ENCODE assay signal across 8 mouse cellular contexts in the genomic region with DNA sequence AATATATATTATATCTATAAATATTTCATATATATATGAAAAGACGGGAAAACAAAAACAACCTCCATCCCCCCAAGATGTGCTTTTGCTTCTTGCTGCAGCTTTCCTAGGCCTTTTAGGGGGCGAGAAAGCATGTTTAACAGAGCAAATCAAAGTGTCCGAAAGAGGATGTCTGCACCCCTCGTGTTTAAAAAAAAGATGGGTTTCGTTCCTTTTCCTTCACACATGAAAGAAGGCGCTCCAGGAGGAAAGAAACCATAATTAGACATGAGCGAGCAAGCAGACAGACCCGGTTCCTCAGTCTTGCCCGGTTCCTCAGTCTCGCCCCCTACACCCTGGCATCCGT. TPM values are rescaled to one million over a fixed set of nuclear protein-coding genes. Genes with fewer than 3 reads are reported as not detected.
DNase-seq lines count a peak whose midpoint lies in the region; ATAC-seq and TF ChIP-seq lines count a peak whose summit lies in the region.

No protein-coding gene starts in this region.

- DNase-seq in kidney, adult 2 months: no peak
- no peak for DNase-seq in kidney, postnatal 4 days
- no peak for DNase-seq in embryo, embryonic 11 days
- no peak for DNase-seq in cerebellum, adult 18-20 months
- no peak for DNase-seq in left cerebral cortex, postnatal 4 days

- no peak for TF ChIP-seq CTCF in kidney, adult 2 months (conservative IDR thresholded peaks at IDR 0.05; ENCODE audit: insufficient read depth, insufficient read length, low read depth, low read length)
- TF ChIP-seq CTCF in bone marrow macrophage, adult 2 months (IDR thresholded peaks at IDR 0.05; ENCODE audit: low read depth, low read length): no peak

- no peak for TF ChIP-seq POLR2A in kidney, adult 2 months (IDR thresholded peaks at IDR 0.05; ENCODE audit: low read depth, low read length)
- TF ChIP-seq POLR2A in bone marrow macrophage, adult 2 months (IDR thresholded peaks at IDR 0.05; ENCODE audit: borderline replicate concordance, low read depth, low read length): no peak

- no peaks in the 10 kb centered on the region for H3K36me3 ChIP-seq in kidney, adult 2 months (ENCODE audit: control insufficient read depth, insufficient read depth, low read length)
- no peaks in the 10 kb centered on the region for H3K36me3 ChIP-seq in hindbrain, embryonic 15.5 days
- H3K36me3 ChIP-seq in midbrain, embryonic 15.5 days (replicated peaks): no peaks in the 10 kb centered on the region

- H3K9me3 ChIP-seq in hindbrain, embryonic 15.5 days: no peaks in the 10 kb centered on the region
- no peaks in the 10 kb centered on the region for H3K9me3 ChIP-seq in midbrain, embryonic 15.5 days

- WGBS in kidney, adult 2 months: 5% methylated on average over 11 of the region's 11 CpGs
- WGBS in hindbrain, embryonic 15.5 days: 5% methylated on average over 10 of the region's 11 CpGs
- 4% methylated on average over 11 of the region's 11 CpGs for WGBS in midbrain, embryonic 15.5 days

- no peak for ATAC-seq in hindbrain, embryonic 15.5 days (ENCODE audit: low FRiP score, low read depth)
- ATAC-seq in midbrain, embryonic 15.5 days (replicated peaks): no peak

- no peaks in the 10 kb centered on the region for H3K27me3 ChIP-seq in kidney, adult 2 months (replicated peaks; ENCODE audit: control insufficient read depth, insufficient read depth, low read length)
- no peaks in the 10 kb centered on the region for H3K27me3 ChIP-seq in hindbrain, embryonic 15.5 days
- no peaks in the 10 kb centered on the region for H3K27me3 ChIP-seq in midbrain, embryonic 15.5 days (replicated peaks)

- H3K4me2 ChIP-seq in hindbrain, embryonic 15.5 days: peak overlapping the region; percentile 57
- H3K4me2 ChIP-seq in midbrain, embryonic 15.5 days: peak overlapping the region; percentile 49

- intact Hi-C loops in left cerebral cortex, postnatal 4 days (cut with DNase I): loop anchor here (10.0 kb wide), 1 partner anchor 152 kb away; a partner anchor contains a TSS

- H3K27ac ChIP-seq in kidney, adult 2 months (ENCODE audit: insufficient read depth, low read depth, low read length): no peak overlapping the region
- H3K27ac ChIP-seq in bone marrow macrophage, adult 2 months (ENCODE audit: insufficient read depth, low read depth, low read length): peak overlapping the region; percentile 34
- peak overlapping the region; percentile 97 for H3K27ac ChIP-seq in hindbrain, embryonic 15.5 days (replicated peaks)
- H3K27ac ChIP-seq in midbrain, embryonic 15.5 days: peak overlapping the region; percentile 96

- peak overlapping the region; percentile 70 for H3K9ac ChIP-seq in hindbrain, embryonic 15.5 days
- H3K9ac ChIP-seq in midbrain, embryonic 15.5 days: peak overlapping the region; percentile 91

- peak overlapping the region; percentile 84 for H3K4me3 ChIP-seq in kidney, adult 2 months (ENCODE audit: insufficient read depth, low read depth, low read length)
- peak overlapping the region; percentile 95 for H3K4me3 ChIP-seq in bone marrow macrophage, adult 2 months (ENCODE audit: insufficient read depth, low read length)
- H3K4me3 ChIP-seq in hindbrain, embryonic 15.5 days: peak overlapping the region; percentile 89
- H3K4me3 ChIP-seq in midbrain, embryonic 15.5 days: peak overlapping the region; percentile 78

- no peaks in the 10 kb centered on the region for H3K4me1 ChIP-seq in kidney, adult 2 months (ENCODE audit: control insufficient read depth, insufficient read depth, low read length)
- peaks cover 5% of the 10 kb centered on the region for H3K4me1 ChIP-seq in bone marrow macrophage, adult 2 months (ENCODE audit: control insufficient read depth, insufficient read depth, low read length)
- H3K4me1 ChIP-seq in hindbrain, embryonic 15.5 days (replicated peaks): peaks cover 20% of the 10 kb centered on the region
- H3K4me1 ChIP-seq in midbrain, embryonic 15.5 days: peaks cover 17% of the 10 kb centered on the region

RNA-seq across cellular contexts. Expression of a gene that starts 0.4 kb away (rescaled TPM):
- 0.80 and 1.3 TPM in 2 replicates for polyA plus RNA-seq in kidney, adult 2 months (2012; rRNA removed)
- polyA plus RNA-seq in bone marrow macrophage, adult 2 months (2012; ENCODE audit: insufficient read depth, insufficient read length, missing spikeins): 21.8 and 23.5 TPM in 2 replicates
- 84.5 and 87.8 TPM in 2 replicates for polyA plus RNA-seq in hindbrain, embryonic 15.5 days (2015; fragmentation: Nextera tagmentation; extraction: Ambion mirVana)
- 81.4 and 88.8 TPM in 2 replicates for polyA plus RNA-seq in midbrain, embryonic 15.5 days (2015; fragmentation: Nextera tagmentation; extraction: Ambion mirVana)
- 100 to 1,000 TPM; 128 to 132 TPM for total RNA-seq in left cerebral cortex, postnatal 4 days (2021)
